Mouse (Mus musculus) hindbrain, embryonic 13.5 days (tissue): ENCODE measurements around the gene Ppp1r13b. TPM values are rescaled to one million over a fixed set of nuclear protein-coding genes. Genes with fewer than 3 reads are reported as not detected.

ENCODE experiments used
- ATAC-seq: fragments of 200-750 bp; cut with Nextera tagmentation; 2 replicates; pipeline ENCODE4 v1.8.0; 2017; ENCODE audit warnings: moderate TSS enrichment; ENCODE audit not compliant: low FRiP score
- H3K27ac ChIP-seq: fragments of 300-500 bp; sonication (generic); 2 replicates; pipeline ENCODE4 v1.5.1; 2015; ENCODE audit warnings: inconsistent platforms, mild to moderate bottlenecking, moderate library complexity
- H3K27me3 ChIP-seq: fragments of 300-500 bp; sonication (generic); 2 replicates; pipeline ENCODE4 v1.6.1; 2015; ENCODE audit warnings: mild to moderate bottlenecking, inconsistent platforms
- H3K36me3 ChIP-seq: fragments of 300-500 bp; sonication (generic); 2 replicates; pipeline ENCODE4 v1.6.1; 2015; ENCODE audit warnings: mild to moderate bottlenecking, inconsistent platforms
- H3K4me1 ChIP-seq: fragments of 300-500 bp; sonication (generic); replicated peaks from 2 replicates; pipeline ENCODE4 v1.6.1; 2015; ENCODE audit warnings: inconsistent platforms
- H3K4me2 ChIP-seq: fragments of 300-500 bp; sonication (generic); 2 replicates; pipeline ENCODE4 v1.6.1; 2015; ENCODE audit warnings: inconsistent platforms, mild to moderate bottlenecking, moderate library complexity
- H3K4me3 ChIP-seq: fragments of 300-500 bp; sonication (generic); 2 replicates; pipeline ENCODE4 v1.5.1; 2015; ENCODE audit warnings: mild to moderate bottlenecking, inconsistent platforms
- H3K9ac ChIP-seq: fragments of 300-500 bp; sonication (generic); 2 replicates; pipeline ENCODE4 v1.6.1; 2015; ENCODE audit warnings: mild to moderate bottlenecking, inconsistent platforms
- H3K9me3 ChIP-seq: fragments of 300-500 bp; sonication (generic); 2 replicates; pipeline ENCODE4 v1.6.1; 2016; ENCODE audit warnings: inconsistent platforms
- WGBS: fragments of 180-500 bp; shearing (Covaris S2); methylation state at CpG from one replicate; pipeline ENCODE4 v1.1.7; 2015; 5-methylcytosine and 5-hydroxymethylcytosine counted together
- polyA plus RNA-seq: library from polyadenylated mRNA; unstranded; fragments of >200 nt; fragmentation: Nextera tagmentation; extraction: Ambion mirVana; gene quantifications from 2 replicates; pipeline ENCODE4 v1.2.1, GENCODE M21; 2015

Ppp1r13b gene
- polyA plus RNA-seq, 1 experiment from 2014 or later: 25.5 TPM

DNA sequence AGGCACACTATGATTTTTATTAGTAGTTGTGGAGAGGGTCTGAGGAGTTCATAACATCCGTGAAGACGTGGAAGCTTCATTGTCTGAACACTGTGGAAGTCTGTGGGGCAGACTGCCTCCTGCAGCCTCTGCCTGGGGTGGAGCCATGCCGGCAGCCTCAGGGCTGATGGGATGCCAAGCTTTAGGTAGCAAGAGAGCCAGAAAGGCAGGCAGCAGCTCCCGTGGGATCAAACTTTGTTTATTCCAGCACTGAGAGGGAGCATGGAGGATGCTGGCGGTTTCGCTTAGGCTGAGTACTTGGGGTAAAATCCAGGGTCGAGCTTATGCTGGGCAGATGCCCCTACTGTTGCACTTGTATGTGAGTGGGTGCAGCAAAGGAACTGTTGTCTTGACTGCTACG, 110.7 kb downstream of the Ppp1r13b start:
- Histone ChIP-seq H3K36me3 (peaks cover 92% of the 10 kb centered on the region), H3K27me3 (no peaks in the 10 kb centered on the region), H3K4me2 (no peak overlapping the region), H3K27ac (0 out of 2 replicates have a peak overlapping the region, but pooled peaks have one; percentile 0), H3K9me3 (no peaks in the 10 kb centered on the region), H3K4me3 (no peak overlapping the region), H3K4me1 (no peaks in the 10 kb centered on the region), H3K9ac (no peak overlapping the region)
- 86% methylated on average over 8 of the region's 8 CpGs for WGBS
- ATAC-seq: no peak

DNA sequence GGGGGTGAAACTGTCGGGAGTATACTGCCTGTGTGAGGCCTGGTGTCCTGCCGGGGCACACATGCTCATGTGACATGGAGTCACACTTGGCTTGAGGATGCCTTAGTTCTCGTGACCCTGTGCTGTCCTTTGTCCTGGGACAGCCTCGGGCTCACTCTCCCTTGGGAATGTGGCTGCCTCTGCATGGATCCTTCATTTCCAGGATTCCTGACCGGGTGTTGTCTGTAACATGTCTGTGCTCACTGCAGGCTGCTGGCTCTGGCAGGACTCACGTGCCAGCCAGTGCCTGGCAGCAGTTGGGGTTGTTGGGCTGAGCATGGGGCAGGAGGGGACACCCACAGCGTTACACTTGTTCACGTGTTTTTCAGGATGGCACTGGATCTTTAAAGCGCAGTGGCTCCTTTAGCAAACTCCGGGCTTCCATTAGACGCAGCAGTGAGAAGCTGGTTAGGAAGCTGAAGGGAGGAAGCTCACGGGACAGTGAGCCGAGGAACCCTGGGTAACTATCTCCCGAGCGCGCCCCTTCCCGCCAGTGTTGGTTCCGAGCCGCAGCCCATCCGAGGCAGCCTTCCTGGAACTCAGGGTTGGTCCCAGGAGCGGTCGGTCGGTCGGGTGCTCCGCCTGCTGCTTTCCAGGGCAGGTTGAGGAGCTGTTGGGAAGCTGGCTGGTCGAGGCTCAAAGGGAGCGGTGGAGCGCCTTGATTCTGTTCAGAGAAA, 112.6 kb downstream of the Ppp1r13b start:
- H3K9ac ChIP-seq: no peak overlapping the region
- no peak overlapping the region for H3K27ac ChIP-seq
- H3K36me3 ChIP-seq: peaks cover 93% of the 10 kb centered on the region
- peaks cover 8% of the 10 kb centered on the region; the same call in 1 of the 2 replicates for H3K4me1 ChIP-seq
- 90% methylated on average over 28 of the region's 28 CpGs for WGBS
- no peak overlapping the region for H3K4me3 ChIP-seq
- no peaks in the 10 kb centered on the region for H3K9me3 ChIP-seq
- H3K4me2 ChIP-seq: no peak overlapping the region
- no peak for ATAC-seq
- H3K27me3 ChIP-seq: no peaks in the 10 kb centered on the region

DNA sequence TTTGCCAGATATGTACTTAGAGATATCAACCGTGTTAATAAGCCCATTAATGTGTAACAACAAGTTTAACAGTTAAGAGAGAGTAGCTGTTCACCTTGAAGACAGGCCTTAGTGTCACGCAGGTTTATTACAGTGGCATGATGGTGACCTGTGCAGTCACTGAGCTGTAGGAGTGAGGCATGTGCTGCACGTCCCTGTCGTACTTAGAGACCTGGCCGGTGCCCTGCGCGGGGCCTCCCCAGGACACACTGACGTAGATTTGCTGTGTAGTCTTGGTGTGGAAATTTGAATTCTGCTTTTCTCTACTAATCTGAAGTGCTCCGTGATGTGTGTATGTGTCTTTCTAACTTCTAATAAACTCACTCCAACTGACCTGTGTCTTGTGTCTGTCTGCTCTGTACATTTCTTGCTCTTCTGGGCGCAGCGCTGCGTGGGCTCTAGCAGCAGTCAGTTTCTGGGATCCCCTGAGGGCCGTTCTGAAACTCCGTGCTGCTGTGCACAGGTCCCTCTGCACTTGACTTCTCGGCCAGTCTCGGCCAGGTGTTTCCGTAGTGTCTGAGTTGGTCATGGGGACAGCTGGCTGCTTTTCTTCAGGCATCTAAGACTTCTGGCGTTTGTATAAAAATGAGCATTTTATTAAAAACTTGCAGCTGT, 113.3 kb downstream of the Ppp1r13b start:
- no peak overlapping the region for H3K4me2 ChIP-seq
- H3K27me3 ChIP-seq: no peaks in the 10 kb centered on the region
- H3K9me3 ChIP-seq: no peaks in the 10 kb centered on the region
- H3K4me3 ChIP-seq: no peak overlapping the region
- no peak for ATAC-seq
- WGBS: 94% methylated on average over 18 of the region's 18 CpGs
- H3K4me1 ChIP-seq: peaks cover 8% of the 10 kb centered on the region; the same call in 1 of the 2 replicates
- H3K27ac ChIP-seq: no peak overlapping the region
- peaks cover 94% of the 10 kb centered on the region for H3K36me3 ChIP-seq
- no peak overlapping the region for H3K9ac ChIP-seq

DNA sequence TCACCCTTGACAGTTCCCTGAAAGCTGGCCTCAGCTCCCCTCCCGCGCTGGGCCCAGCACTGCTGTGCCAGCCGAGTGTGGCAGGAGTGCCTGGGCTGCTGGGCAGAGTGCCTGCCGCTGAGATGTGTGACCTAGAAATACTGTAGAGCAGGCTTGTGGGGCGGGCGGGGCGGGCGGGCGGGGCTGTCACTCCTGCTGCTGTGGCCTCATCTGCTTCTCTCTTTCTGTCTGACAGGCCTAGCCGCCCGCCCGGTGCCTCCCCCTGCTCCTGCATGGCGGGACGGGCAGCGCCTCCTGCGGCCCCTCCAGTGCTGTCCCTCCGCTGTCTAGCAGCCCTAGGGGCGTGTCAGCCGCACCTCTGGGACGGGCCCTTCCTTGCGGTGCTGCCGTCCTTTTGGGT, 113.8 kb downstream of the Ppp1r13b start:
- H3K27ac ChIP-seq: no peak overlapping the region
- WGBS: 69% methylated on average over 22 of the region's 22 CpGs

DNA sequence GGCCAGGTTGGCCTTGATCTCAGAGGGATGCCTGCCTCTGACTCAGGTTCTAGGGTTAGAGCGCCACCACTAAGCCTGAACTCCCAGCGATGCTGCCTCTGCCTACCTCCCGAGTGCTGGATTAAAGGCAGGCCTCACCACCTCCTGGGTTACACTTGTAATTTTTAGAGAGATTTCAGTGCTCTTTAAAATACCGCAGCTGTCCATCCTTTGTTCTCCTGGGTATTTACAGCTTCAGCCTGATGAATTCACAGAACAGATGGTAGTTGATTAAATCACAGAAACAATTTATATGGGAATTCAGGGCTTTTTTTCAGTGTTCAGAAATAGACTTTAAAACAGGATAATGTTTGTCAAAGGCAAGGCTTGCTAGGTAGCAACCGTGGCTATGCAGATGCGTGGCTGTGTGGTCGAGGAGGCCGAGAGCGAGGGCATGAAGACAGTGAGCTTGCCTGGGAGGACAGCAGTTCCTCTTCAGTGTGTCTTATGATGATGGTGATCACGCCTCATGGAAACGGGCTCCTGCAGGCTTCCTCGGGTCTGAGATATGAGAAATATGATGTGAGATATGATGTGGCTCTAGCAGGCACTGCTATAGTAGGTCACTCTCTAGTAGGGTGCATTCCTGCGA, 116.3 kb downstream of the Ppp1r13b start:
- no peaks in the 10 kb centered on the region for H3K9me3 ChIP-seq
- no peak overlapping the region for H3K9ac ChIP-seq
- no peak overlapping the region for H3K4me3 ChIP-seq
- peaks cover 8% of the 10 kb centered on the region; the same call in 1 of the 2 replicates for H3K4me1 ChIP-seq
- H3K27me3 ChIP-seq: no peaks in the 10 kb centered on the region
- WGBS: 84% methylated on average over 13 of the region's 13 CpGs
- no peak overlapping the region for H3K4me2 ChIP-seq
- no peak for ATAC-seq
- H3K27ac ChIP-seq: peak overlapping the region; percentile 66
- H3K36me3 ChIP-seq: peaks cover 99% of the 10 kb centered on the region

More for the DNA sequence above, 113.8 kb downstream of the Ppp1r13b start:
- Histone ChIP-seq H3K4me2 (no peak overlapping the region), H3K9me3 (no peaks in the 10 kb centered on the region), H3K4me3 (no peak overlapping the region), H3K27me3 (no peaks in the 10 kb centered on the region), H3K4me1 (peaks cover 8% of the 10 kb centered on the region; the same call in 1 of the 2 replicates), H3K9ac (no peak overlapping the region), H3K36me3 (peaks cover 95% of the 10 kb centered on the region)
- ATAC-seq: no peak

DNA sequence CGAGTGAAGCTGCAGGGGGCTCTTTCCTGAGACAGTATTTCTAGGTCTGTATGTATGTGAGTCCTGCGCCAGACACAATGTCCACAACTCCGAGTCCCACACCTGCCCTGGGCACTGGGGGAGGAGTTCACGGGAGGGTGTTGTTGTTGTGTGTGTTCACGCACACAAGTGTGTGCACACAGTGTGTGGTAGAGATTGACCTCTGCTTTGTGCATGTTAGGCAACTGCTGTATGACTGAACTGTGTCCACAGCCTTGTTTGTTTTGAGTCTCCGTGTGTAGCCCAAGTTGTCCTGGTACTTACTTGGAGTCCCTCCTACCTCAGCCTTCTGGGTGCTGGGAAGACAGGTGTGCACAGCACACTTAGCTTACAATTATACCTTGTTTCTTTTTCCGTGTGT, 117.3 kb downstream of the Ppp1r13b start:
- Histone ChIP-seq H3K9ac (no peak overlapping the region), H3K4me1 (peaks cover 8% of the 10 kb centered on the region; the same call in 1 of the 2 replicates), H3K36me3 (peaks cover 99% of the 10 kb centered on the region), H3K9me3 (no peaks in the 10 kb centered on the region), H3K4me3 (no peak overlapping the region), H3K27ac (no peak overlapping the region), H3K27me3 (no peaks in the 10 kb centered on the region), H3K4me2 (no peak overlapping the region)
- ATAC-seq: no peak
- 93% methylated on average over 7 of the region's 7 CpGs for WGBS

DNA sequence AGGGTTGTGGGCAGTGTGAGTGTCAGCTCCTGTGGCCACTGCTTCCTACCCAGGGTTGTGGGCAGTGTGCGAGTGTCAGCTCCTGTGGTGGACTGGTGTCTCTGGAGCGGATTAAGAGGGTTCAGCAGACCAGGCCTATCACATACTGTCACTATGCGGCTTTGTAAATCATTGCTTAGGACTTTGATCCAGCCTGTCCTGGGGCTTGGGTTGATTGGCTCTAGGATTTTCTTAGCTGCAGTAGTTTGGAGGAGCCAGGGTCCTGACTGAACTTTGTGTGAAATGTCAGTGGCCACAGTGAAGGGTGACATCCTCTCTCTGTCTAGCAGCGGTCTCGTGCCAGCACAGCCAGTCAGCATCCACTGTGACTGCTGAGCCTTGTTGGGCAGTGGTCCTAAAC, 117.8 kb downstream of the Ppp1r13b start:
- Histone ChIP-seq H3K9ac (no peak overlapping the region), H3K36me3 (peaks cover 99% of the 10 kb centered on the region), H3K4me2 (no peak overlapping the region), H3K4me1 (peaks cover 8% of the 10 kb centered on the region; the same call in 1 of the 2 replicates), H3K9me3 (no peaks in the 10 kb centered on the region), H3K27ac (no peak overlapping the region), H3K4me3 (no peak overlapping the region), H3K27me3 (no peaks in the 10 kb centered on the region)
- no peak for ATAC-seq
- WGBS: 97% methylated on average over 5 of the region's 5 CpGs

DNA sequence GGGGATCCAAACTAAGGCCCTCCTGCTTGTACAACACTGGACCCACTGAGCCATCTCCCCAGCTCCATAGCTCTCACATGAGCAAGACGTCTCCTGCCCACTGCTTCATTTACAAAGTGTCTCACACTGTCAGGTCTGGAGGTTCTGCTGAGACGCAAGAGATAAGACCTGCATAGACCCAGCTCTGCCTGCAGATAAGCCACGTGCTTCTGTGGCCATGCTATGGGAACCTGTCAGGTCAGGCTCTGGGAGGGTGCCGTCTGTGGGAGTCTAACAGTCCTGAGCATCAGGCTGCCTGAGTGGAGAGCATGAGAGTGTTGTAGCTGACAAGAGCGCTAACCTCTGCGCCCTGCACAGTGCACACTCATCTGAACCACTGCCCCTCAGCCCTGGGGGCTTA, 120.9 kb downstream of the Ppp1r13b start:
- Histone ChIP-seq H3K27ac (no peak overlapping the region), H3K4me1 (peaks cover 7% of the 10 kb centered on the region; the same call in 1 of the 2 replicates), H3K4me3 (no peak overlapping the region), H3K36me3 (peaks cover 99% of the 10 kb centered on the region), H3K9me3 (no peaks in the 10 kb centered on the region), H3K4me2 (no peak overlapping the region), H3K27me3 (no peaks in the 10 kb centered on the region), H3K9ac (no peak overlapping the region)
- 94% methylated on average over 6 of the region's 6 CpGs for WGBS
- no peak for ATAC-seq

DNA sequence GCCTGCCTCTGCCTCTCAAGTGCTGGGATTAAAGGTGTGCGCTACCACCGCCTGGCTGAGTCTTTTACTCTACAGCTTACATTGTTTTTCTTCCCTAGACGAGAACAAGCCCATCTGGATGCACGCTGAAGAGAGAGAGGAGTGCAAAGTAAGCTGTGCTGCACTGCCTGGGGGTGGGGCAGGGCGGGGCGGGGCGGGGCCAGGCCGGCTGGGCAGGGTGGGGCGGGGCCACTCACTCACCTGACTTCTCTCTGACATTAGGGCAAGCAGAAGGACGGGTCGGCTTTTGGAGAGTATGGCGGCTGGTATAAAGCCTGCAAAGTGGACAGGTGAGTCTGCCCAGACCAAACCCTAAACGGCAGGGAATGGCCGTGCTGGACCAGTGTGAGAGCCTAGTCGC, 122.7 kb downstream of the Ppp1r13b start:
- WGBS: 77% methylated on average over 14 of the region's 15 CpGs
- Histone ChIP-seq H3K27ac (no peak overlapping the region), H3K4me2 (no peak overlapping the region), H3K4me1 (no peaks in the 10 kb centered on the region), H3K9me3 (no peaks in the 10 kb centered on the region), H3K27me3 (no peaks in the 10 kb centered on the region), H3K36me3 (peaks cover 99% of the 10 kb centered on the region), H3K4me3 (no peak overlapping the region), H3K9ac (no peak overlapping the region)
- ATAC-seq: no peak

DNA sequence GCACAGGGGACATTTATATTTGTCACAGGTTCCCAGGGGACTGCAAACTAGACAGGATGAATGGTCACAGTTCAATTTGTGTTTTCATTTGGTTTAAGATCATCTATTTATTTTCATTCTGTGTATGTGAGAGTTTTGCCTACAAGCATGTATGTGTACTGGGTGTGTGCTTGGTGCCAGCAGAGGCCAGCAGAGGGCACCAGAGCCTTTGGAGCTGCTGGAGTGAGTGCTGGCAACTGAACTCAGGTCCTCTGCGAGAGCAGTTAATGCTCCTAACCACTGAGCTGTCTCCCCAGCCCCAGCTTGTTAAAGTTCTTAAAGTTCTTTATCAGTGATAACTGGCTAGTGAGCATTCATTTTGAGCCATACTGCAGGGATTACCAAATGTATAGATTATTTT, 128.4 kb downstream of the Ppp1r13b start:
- no peak overlapping the region for H3K4me3 ChIP-seq
- no peak overlapping the region for H3K4me2 ChIP-seq
- no peak overlapping the region for H3K9ac ChIP-seq
- H3K27me3 ChIP-seq: no peaks in the 10 kb centered on the region
- peaks cover 98% of the 10 kb centered on the region for H3K36me3 ChIP-seq
- no peaks in the 10 kb centered on the region for H3K9me3 ChIP-seq
- WGBS: 96% methylated on average over 1 of the region's 1 CpGs
- ATAC-seq: no peak
- peaks cover 2% of the 10 kb centered on the region for H3K4me1 ChIP-seq
- H3K27ac ChIP-seq: no peak overlapping the region
